Mouse (Mus musculus): ENCODE data around the gene Dyx1c1. TPM values are rescaled to one million over a fixed set of nuclear protein-coding genes. Genes with fewer than 3 reads are reported as not detected.
A peak's percentile ranks its signal among the peaks of the same experiment; 100 is the strongest.

Dyx1c1 gene
- polyA plus RNA-seq, 1 experiment from 2014 or later: 1.7 TPM

- no peaks in the 10 kb centered on the region for H3K36me3 ChIP-seq
Observed at GRCm38 (mm10) chr9:72975242-72975641, 16.7 kb downstream of the Dyx1c1 start.

GRCm38 (mm10) chr9:72983066-72983465 lies 24.5 kb downstream of the Dyx1c1 start:
- Histone ChIP-seq H3K27ac (replicated peaks) (no peak overlapping the region), H3K4me2 (no peak overlapping the region), H3K36me3 (no peaks in the 10 kb centered on the region), H3K9ac (replicated peaks) (no peak overlapping the region), H3K27me3 (replicated peaks) (no peaks in the 10 kb centered on the region), H3K9me3 (replicated peaks) (no peaks in the 10 kb centered on the region), H3K4me1 (peaks cover 24% of the 10 kb centered on the region), H3K4me3 (replicated peaks) (no peak overlapping the region)
- ATAC-seq (ENCODE audit: low FRiP score): no peak
- 76% methylated on average over 2 of the region's 2 CpGs for WGBS

More at GRCm38 (mm10) chr9:72975242-72975641, 16.7 kb downstream of the Dyx1c1 start:
- WGBS: 83% methylated on average over 1 of the region's 1 CpGs
- Histone ChIP-seq H3K4me3 (replicated peaks) (no peak overlapping the region), H3K4me1 (no peaks in the 10 kb centered on the region), H3K27me3 (replicated peaks) (no peaks in the 10 kb centered on the region), H3K9ac (replicated peaks) (no peak overlapping the region), H3K4me2 (no peak overlapping the region), H3K9me3 (replicated peaks) (no peaks in the 10 kb centered on the region), H3K27ac (replicated peaks) (no peak overlapping the region)
- no peak for ATAC-seq (ENCODE audit: low FRiP score)

- Histone ChIP-seq H3K27ac (replicated peaks) (peak within 1 kb of the TSS; percentile 93), H3K9ac (replicated peaks) (peak within 1 kb of the TSS; percentile 87), H3K4me2 (peak within 1 kb of the TSS; percentile 86), H3K27me3 (replicated peaks) (no peaks in the 10 kb centered on the region), H3K4me3 (replicated peaks) (peak within 1 kb of the TSS; percentile 97), H3K36me3 (no peaks in the 10 kb centered on the region), H3K4me1 (peaks cover 24% of the 10 kb centered on the region), H3K9me3 (replicated peaks) (no peaks in the 10 kb centered on the region)
- ATAC-seq (ENCODE audit: low FRiP score): peak; percentile 100
- under 1% methylated on average over 87 of the region's 88 CpGs for WGBS
Observed at GRCm38 (mm10) chr9:72985250-72986220, 26.9 kb downstream of the Dyx1c1 start, which contains the start of the genes Ccpg1os and Ccpg1. Ccpg1os (minus strand) TSS chr9:72985382. Ccpg1 (plus strand) TSS chr9:72985429.

GRCm38 (mm10) chr9:72987703-72988102 lies 29.1 kb downstream of the Dyx1c1 start:
- 83% methylated on average over 3 of the region's 3 CpGs for WGBS
- no peaks in the 10 kb centered on the region for H3K36me3 ChIP-seq
- H3K9me3 ChIP-seq (replicated peaks): no peaks in the 10 kb centered on the region
- H3K9ac ChIP-seq (replicated peaks): no peak overlapping the region
- H3K4me1 ChIP-seq: peaks cover 24% of the 10 kb centered on the region
- no peak overlapping the region for H3K4me2 ChIP-seq
- H3K27ac ChIP-seq (replicated peaks): no peak overlapping the region
- H3K27me3 ChIP-seq (replicated peaks): no peaks in the 10 kb centered on the region
- ATAC-seq (ENCODE audit: low FRiP score): no peak
- H3K4me3 ChIP-seq (replicated peaks): no peak overlapping the region

GRCm38 (mm10) chr9:72988706-72989105 lies 30.1 kb downstream of the Dyx1c1 start:
- Histone ChIP-seq H3K4me3 (replicated peaks) (no peak overlapping the region), H3K4me2 (no peak overlapping the region), H3K27me3 (replicated peaks) (no peaks in the 10 kb centered on the region), H3K27ac (replicated peaks) (no peak overlapping the region), H3K4me1 (peaks cover 24% of the 10 kb centered on the region), H3K9ac (replicated peaks) (no peak overlapping the region), H3K9me3 (replicated peaks) (no peaks in the 10 kb centered on the region), H3K36me3 (no peaks in the 10 kb centered on the region)
- ATAC-seq (ENCODE audit: low FRiP score): no peak
- WGBS: 86% methylated on average over 5 of the region's 5 CpGs

- 97% methylated on average over 2 of the region's 2 CpGs for WGBS
- ATAC-seq (ENCODE audit: low FRiP score): no peak
- Histone ChIP-seq H3K9me3 (replicated peaks) (no peaks in the 10 kb centered on the region), H3K27ac (replicated peaks) (no peak overlapping the region), H3K4me1 (peaks cover 11% of the 10 kb centered on the region), H3K4me3 (replicated peaks) (no peak overlapping the region), H3K9ac (replicated peaks) (no peak overlapping the region), H3K36me3 (no peaks in the 10 kb centered on the region), H3K27me3 (replicated peaks) (no peaks in the 10 kb centered on the region), H3K4me2 (no peak overlapping the region)
Observed at GRCm38 (mm10) chr9:72991420-72991819, 32.8 kb downstream of the Dyx1c1 start.

GRCm38 (mm10) chr9:72992576-72992975 lies 34.0 kb downstream of the Dyx1c1 start:
- 91% methylated on average over 5 of the region's 5 CpGs for WGBS
- no peak for ATAC-seq (ENCODE audit: low FRiP score)

GRCm38 (mm10) chr9:72996167-72996566 lies 37.6 kb downstream of the Dyx1c1 start:
- Histone ChIP-seq H3K4me1 (no peaks in the 10 kb centered on the region), H3K27ac (replicated peaks) (no peak overlapping the region), H3K9me3 (replicated peaks) (no peaks in the 10 kb centered on the region), H3K36me3 (peaks cover 9% of the 10 kb centered on the region), H3K9ac (replicated peaks) (no peak overlapping the region), H3K4me3 (replicated peaks) (no peak overlapping the region), H3K27me3 (replicated peaks) (no peaks in the 10 kb centered on the region), H3K4me2 (no peak overlapping the region)
- ATAC-seq (ENCODE audit: low FRiP score): no peak

More at GRCm38 (mm10) chr9:72992576-72992975, 34.0 kb downstream of the Dyx1c1 start:
- H3K4me2 ChIP-seq: no peak overlapping the region
- no peaks in the 10 kb centered on the region for H3K9me3 ChIP-seq (replicated peaks)
- H3K36me3 ChIP-seq: no peaks in the 10 kb centered on the region
- H3K9ac ChIP-seq (replicated peaks): no peak overlapping the region
- H3K4me3 ChIP-seq (replicated peaks): no peak overlapping the region
- peaks cover under 1% of the 10 kb centered on the region; the same call in 1 of the 2 replicates for H3K4me1 ChIP-seq
- no peak overlapping the region for H3K27ac ChIP-seq (replicated peaks)
- H3K27me3 ChIP-seq (replicated peaks): no peaks in the 10 kb centered on the region

- Histone ChIP-seq H3K9ac (replicated peaks) (no peak overlapping the region), H3K4me2 (no peak overlapping the region), H3K4me1 (no peaks in the 10 kb centered on the region), H3K36me3 (peaks cover 14% of the 10 kb centered on the region), H3K4me3 (replicated peaks) (no peak overlapping the region), H3K27ac (replicated peaks) (no peak overlapping the region), H3K27me3 (replicated peaks) (no peaks in the 10 kb centered on the region), H3K9me3 (replicated peaks) (no peaks in the 10 kb centered on the region)
- no peak for ATAC-seq (ENCODE audit: low FRiP score)
- WGBS: 61% methylated on average over 7 of the region's 7 CpGs
Observed at GRCm38 (mm10) chr9:72996806-72997205, 38.2 kb downstream of the Dyx1c1 start.

- 70% methylated on average over 2 of the region's 2 CpGs for WGBS
- no peak overlapping the region for H3K9ac ChIP-seq (replicated peaks)
- no peaks in the 10 kb centered on the region for H3K27me3 ChIP-seq (replicated peaks)
- no peaks in the 10 kb centered on the region for H3K4me1 ChIP-seq
- peaks cover 37% of the 10 kb centered on the region for H3K36me3 ChIP-seq
- no peaks in the 10 kb centered on the region for H3K9me3 ChIP-seq (replicated peaks)
- no peak for ATAC-seq (ENCODE audit: low FRiP score)
- H3K27ac ChIP-seq (replicated peaks): no peak overlapping the region
- H3K4me3 ChIP-seq (replicated peaks): no peak overlapping the region
- H3K4me2 ChIP-seq: no peak overlapping the region
Observed at GRCm38 (mm10) chr9:73000487-73000886, 41.9 kb downstream of the Dyx1c1 start.

GRCm38 (mm10) chr9:73001314-73002011 lies 42.9 kb downstream of the Dyx1c1 start:
- Histone ChIP-seq H3K4me2 (no peak overlapping the region), H3K27me3 (replicated peaks) (no peaks in the 10 kb centered on the region), H3K36me3 (peaks cover 46% of the 10 kb centered on the region), H3K9me3 (replicated peaks) (no peaks in the 10 kb centered on the region), H3K4me1 (no peaks in the 10 kb centered on the region), H3K27ac (replicated peaks) (no peak overlapping the region), H3K4me3 (replicated peaks) (no peak overlapping the region), H3K9ac (replicated peaks) (no peak overlapping the region)
- 91% methylated on average over 13 of the region's 13 CpGs for WGBS
- ATAC-seq (ENCODE audit: low FRiP score): no peak

All from neural tube, embryonic 15.5 days (tissue).